Mouse (Mus musculus): ENCODE measurements at regions not wholly inside any gene's neighbourhood (a gene's known extent, or its start where the extent isn't known, plus 50 kb on each side); places are given as distances from the start of the nearest gene placed in this dataset.

GRCm38 (mm10) chr5:146684429-146684828 lies 99.4 kb upstream of the Gpr12 start:
- in situ Hi-C loops (cut with MboI; ENCODE audit: low sequenced_read_pairs): no loop called here

DNA sequence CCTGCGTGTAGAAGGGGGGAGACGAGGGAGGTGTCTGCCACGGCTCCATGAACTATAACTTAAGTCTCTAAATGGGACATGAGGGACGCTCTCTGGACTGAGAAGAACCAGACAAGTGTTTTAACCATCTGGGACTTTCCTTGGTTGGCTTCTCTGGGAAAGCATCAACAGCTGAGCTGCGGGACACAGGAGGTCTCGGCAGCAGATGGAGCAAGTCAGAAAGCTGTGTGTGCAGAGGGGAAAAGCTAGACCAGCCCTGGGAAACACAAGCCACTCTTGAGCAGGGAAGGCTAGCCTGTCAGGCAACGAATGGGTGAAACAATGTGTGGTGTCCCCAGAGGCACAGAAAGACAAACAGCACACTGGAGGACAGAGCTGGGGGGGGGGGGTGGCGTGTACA lies 98.5 kb upstream of the Gpr12 start:
- in situ Hi-C loops (cut with MboI; ENCODE audit: low sequenced_read_pairs): no loop called here

DNA sequence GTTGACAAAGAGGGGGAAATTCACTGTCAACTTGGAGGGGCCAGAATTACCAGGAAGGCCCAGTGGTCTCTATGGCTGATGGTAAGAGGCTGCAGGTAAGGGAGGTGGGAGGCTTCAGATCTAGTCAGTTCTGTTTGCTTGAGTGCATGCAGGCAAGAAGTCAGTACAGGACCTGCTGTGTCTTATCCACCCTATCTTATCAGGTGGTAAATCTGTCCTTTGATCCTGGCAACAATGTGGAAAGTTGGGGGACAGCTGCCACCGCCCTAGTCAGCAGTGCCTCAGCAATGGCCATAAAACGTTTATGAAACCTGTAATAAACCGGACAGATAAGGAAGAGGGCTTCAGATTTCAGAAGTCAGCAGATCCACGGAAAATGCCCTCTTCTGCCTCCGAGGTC lies 97.9 kb upstream of the Gpr12 start:
- in situ Hi-C loops (cut with MboI; ENCODE audit: low sequenced_read_pairs): no loop called here

DNA sequence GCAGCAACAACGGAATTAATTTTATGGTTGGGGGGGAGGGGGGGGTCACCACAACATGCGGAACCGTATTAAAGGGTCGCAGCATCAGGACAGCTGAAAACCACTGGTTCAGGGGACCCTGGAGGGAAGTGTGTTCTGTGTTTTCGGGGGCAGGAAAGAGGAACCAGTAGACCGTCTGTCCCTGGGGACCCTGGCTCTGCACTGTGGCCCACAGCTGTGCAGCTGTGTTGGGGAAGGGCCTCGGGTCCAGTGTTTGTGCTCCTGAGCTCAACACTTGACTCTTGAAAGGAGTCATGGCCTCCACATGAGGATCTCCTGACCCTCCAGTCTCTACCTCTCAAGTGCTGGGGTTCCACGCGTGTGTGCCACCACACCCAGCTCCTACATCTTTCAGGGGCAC lies 96.5 kb upstream of the Gpr12 start:
- in situ Hi-C loops (cut with MboI; ENCODE audit: low sequenced_read_pairs): no loop called here

DNA sequence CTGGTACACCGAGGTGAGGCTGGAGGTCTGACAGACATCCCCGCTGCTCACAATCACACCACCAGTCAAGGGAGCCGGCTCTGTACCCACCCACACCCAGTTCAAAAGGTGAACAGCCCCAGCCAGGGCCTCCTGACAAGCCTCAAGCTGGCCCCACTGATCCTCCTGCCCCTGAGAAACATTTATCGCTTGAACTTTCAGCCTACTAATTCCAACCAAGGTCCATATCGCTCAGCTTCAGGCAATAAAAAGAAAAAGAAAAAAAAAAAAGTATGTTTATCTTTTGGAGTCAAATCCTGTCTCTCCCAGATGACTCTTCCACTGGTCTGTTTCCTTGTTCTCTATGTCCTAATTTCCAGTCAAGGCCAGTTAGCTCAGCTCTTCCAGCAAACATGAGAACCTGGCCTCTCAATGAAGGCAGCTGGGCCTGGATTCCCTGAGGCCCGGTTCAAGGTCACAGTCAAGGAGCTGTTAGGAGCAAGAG lies 94.2 kb upstream of the Gpr12 start:
- in situ Hi-C loops (cut with MboI; ENCODE audit: low sequenced_read_pairs): loop anchor here (10.0 kb wide), 1 partner anchor 646 kb away; the partner anchor contains the start of gene Urad

DNA sequence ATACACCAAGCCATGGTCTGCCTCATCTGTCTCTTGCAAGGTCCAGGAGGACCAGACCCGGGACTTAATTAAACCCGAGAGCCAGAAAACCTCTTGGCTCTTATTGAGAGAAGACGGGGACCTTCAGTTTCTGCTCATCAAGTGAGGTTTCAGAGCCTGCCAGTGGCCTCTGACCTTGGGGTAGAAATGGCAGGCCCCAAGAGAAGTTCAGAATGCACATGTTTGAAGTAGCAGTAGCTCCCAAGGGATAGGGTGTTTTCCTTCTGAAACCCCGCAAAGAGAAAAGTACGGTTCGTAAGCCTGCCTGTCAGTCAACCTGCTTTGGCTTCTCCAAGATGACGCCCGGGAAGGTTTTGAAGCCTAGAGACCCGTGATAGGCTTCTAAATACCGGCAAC lies 93.7 kb upstream of the Gpr12 start:
- in situ Hi-C loops (cut with MboI; ENCODE audit: low sequenced_read_pairs): loop anchor here (10.0 kb wide), 1 partner anchor 646 kb away; the partner anchor contains the start of gene Urad

GRCm38 (mm10) chr5:146678049-146678774 lies 93.2 kb upstream of the Gpr12 start:
- in situ Hi-C loops (cut with MboI; ENCODE audit: low sequenced_read_pairs): loop anchor here (10.0 kb wide), 1 partner anchor 647 kb away; the partner anchor contains the start of gene Urad

GRCm38 (mm10) chr5:146677151-146677515 lies 92.1 kb upstream of the Gpr12 start:
- in situ Hi-C loops (cut with MboI; ENCODE audit: low sequenced_read_pairs): loop anchor here (10.0 kb wide), 1 partner anchor 648 kb away; the partner anchor contains the start of gene Urad

DNA sequence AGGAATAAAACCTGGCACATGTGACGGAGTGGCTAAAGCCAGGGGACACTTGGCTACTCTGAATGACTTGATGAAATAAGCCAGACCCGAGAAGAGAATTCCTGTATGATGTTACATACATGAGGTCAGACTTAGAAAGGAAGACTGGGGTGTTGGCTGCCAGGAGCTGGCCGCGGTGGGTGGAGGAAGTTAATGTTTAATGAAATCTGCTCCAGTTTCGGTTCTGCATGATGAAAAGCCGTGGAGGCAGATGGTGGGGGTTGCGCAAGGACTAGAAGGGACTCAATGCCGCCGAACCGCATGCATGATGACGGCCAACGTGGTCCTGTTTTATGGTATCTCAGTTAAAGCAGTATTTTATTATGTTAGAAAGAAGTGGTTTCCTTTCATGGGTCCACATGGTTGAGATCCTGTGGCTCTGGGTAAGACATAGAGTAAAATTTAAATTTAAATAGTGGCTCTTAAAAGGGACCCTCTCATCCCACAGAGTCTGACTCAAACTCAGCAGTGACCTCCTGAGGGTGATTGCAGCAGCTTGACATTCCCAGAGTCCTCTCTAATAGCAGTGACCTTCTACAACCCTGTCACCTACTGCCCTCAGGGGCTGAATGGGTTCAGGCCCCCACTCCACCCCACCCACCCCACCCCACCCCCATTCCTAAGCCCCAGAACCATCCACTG lies 91.6 kb upstream of the Gpr12 start:
- in situ Hi-C loops (cut with MboI; ENCODE audit: low sequenced_read_pairs): loop anchor here (10.0 kb wide), 1 partner anchor 648 kb away; the partner anchor contains the start of gene Urad

- in situ Hi-C loops (cut with MboI; ENCODE audit: low sequenced_read_pairs): loop anchor here (10.0 kb wide), 1 partner anchor 649 kb away; the partner anchor contains the start of gene Urad
Measured at GRCm38 (mm10) chr5:146675887-146676277, 90.8 kb upstream of the Gpr12 start.

- in situ Hi-C loops (cut with MboI; ENCODE audit: low sequenced_read_pairs): loop anchor here (10.0 kb wide), 1 partner anchor 650 kb away; the partner anchor contains the start of gene Urad
Measured at GRCm38 (mm10) chr5:146675006-146675886, 90.2 kb upstream of the Gpr12 start.

DNA sequence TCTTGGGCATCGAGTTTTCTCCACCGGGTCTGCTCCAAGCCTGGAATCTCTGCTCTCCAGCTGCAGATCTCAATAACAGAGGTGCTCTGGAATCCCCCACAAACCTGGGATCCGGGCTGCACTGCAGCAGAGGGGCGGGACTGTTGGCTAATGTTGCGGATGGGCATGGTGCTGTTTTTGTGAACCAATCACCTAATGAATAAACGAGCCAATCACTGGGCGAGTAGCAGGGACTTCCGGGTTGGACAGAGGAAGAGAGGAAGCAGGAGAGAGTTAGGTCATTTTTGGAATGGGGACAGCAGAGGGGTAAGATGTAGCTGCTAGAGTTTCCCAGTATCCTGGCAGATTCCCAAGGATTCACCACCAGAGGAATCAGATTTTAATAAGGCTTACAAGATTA lies 76.7 kb upstream of the Gpr12 start:
- in situ Hi-C loops (cut with MboI; ENCODE audit: low sequenced_read_pairs): no loop called here

GRCm38 (mm10) chr5:146657228-146657627 lies 72.2 kb upstream of the Gpr12 start:
- in situ Hi-C loops (cut with MboI; ENCODE audit: low sequenced_read_pairs): no loop called here

DNA sequence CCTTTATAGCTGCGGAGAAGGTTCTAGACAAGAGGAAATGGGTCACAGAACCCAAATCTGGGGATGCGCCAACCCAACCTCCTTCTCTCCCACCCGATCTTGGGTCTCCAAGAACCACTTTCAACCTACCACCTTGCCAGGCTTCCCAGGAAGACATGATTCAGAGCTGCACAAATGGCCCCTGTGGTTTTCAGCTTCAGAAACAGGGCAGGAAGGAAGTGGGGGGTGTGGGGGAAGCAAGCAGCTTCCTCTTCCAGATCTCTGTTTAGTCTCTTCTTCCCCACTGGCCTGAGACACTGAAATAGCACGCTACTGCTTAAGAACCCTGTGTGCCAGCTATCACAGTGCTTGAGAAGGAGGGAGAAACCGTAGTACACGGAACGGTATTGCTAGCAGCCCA lies 70.4 kb upstream of the Gpr12 start:
- in situ Hi-C loops (cut with MboI; ENCODE audit: low sequenced_read_pairs): no loop called here

DNA sequence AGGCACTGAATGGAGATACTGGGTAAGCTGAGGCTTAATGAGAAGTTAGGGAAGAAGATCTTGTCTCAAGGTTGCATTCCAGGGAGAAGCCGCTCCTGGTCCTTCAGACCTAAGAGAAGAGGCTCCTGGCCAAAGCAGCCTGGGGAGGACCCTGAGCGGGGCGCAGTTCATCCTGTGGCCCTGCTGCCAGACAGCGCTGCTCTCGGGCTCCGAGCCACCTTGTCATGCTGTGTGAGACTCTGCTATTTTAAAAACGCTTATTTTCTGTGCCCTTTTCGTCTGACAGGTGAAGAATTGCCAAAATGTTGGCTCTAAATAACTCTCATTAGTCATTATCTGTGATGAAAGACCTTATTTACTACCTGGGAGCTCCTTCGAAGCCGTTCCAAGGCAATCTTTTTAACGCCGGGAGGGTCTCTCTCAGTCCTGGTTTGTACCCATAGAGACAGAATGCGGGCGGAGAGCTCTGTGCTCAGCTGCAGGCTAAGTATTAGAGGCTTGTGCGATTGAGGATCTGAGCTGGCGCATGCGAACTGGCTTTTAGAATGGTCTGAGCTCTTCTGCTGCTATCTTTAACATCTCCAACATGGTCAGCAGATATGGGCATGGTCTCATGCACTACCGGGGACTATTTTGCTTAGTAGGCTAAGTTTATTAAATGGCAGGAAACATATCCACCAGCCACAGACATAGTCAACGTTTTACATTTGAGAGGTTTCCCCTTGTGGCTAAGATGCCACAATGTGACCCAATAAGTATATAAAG lies 68.8 kb upstream of the Gpr12 start:
- in situ Hi-C loops (cut with MboI; ENCODE audit: low sequenced_read_pairs): no loop called here

- in situ Hi-C loops (cut with MboI; ENCODE audit: low sequenced_read_pairs): no loop called here
Measured at GRCm38 (mm10) chr5:146652874-146653273, 67.8 kb upstream of the Gpr12 start.

DNA sequence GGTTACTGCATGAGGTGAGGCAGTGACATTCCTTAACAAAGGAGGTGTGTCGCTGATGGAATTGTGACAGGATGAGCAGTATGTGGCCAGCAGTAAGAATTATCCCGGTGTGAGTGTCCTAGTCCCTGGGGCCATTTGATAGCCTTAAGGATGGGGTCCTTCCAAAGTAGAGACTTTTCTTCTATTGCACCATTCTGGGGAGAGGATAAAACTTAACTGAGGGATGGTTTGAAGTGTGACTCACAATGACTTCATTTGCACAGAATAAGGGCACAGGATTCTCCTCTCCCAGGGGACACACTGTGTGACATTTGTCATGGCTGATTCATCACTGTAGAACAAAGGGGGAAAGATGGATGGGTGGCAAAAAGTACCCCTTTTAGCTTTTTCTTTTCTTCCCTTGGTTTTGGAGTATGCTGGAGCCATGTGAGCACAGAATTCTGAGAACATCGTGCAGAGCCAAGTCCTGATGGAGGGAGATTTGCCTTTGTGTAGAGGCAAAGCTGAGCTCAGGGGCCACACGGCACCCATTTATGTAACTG lies 63.6 kb upstream of the Gpr12 start:
- in situ Hi-C loops (cut with MboI; ENCODE audit: low sequenced_read_pairs): no loop called here

GRCm38 (mm10) chr5:146647628-146648380 lies 62.8 kb upstream of the Gpr12 start:
- in situ Hi-C loops (cut with MboI; ENCODE audit: low sequenced_read_pairs): no loop called here

DNA sequence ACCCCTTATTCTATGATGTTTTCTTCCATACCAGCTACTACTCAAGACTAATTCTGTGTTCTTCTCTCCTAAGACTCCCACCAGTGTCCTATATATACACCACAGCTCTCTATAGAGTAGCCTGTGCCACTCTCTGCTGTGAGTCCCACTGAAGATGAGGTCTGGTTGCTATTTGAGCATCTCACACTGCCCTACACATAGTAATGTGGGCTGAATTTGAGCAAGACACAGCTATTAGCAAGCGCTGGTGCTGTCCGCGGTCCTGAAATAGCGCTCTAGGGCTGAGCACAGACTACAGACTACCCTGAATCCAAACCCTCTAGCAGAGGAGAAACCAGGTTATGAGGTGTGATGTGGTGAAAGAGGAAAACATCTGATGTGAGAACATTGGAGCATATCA lies 59.5 kb upstream of the Gpr12 start:
- in situ Hi-C loops (cut with MboI; ENCODE audit: low sequenced_read_pairs): no loop called here
